Mouse (Mus musculus) thymus, postnatal 10 days (tissue): ENCODE measurements around the gene Cys1.
A peak's percentile ranks its signal among the peaks of the same experiment; 100 is the strongest.

ENCODE experiments used
- DNase-seq, 2 experiments: peaks; one replicate each; pipeline ENCODE4 v3.0.0; 2021; ENCODE audit warnings: low spot score in 2 of 2

Cys1 gene

DNA sequence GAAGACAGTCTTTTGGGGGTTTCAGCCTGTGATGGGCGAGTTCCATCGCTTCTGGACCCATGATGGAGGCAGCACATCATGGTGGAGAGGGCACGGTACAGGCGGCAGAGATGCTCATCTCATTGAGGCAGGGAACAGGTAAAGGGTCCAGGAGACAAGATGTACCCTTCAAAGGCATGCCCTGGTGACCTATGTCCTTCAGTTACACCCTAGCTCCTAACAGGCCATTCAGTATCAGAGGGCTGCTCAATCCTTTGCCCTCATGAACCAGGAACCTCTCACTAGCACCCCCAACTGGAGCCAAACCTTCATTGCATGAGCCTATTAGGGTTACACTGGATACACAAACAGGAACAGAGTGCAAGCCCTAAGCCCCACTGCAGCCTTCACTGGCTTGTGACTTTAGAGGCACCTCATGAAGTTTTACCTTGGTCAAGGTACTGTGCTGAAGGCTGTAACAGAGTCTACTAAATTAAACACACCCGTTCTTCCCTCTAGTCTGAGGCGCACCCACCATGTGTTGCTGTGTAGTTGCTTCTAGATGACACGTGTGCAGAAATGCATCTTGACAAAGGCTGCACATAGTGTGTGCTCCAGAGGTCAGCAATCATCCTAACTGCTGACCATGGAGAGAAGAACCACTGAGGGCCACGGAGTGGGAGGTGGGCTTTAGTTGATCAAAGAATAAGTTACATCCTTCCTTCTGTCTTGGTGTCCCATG, 16.0 kb upstream of the Cys1 start:
- DNase-seq: no peak

GRCm38 (mm10) chr12:24696500-24697483, 15.2 kb upstream of the Cys1 start:
- peak; percentile 60 to 81 for DNase-seq

- no peak for DNase-seq
Observed at GRCm38 (mm10) chr12:24690351-24690750, 8.7 kb upstream of the Cys1 start.

DNA sequence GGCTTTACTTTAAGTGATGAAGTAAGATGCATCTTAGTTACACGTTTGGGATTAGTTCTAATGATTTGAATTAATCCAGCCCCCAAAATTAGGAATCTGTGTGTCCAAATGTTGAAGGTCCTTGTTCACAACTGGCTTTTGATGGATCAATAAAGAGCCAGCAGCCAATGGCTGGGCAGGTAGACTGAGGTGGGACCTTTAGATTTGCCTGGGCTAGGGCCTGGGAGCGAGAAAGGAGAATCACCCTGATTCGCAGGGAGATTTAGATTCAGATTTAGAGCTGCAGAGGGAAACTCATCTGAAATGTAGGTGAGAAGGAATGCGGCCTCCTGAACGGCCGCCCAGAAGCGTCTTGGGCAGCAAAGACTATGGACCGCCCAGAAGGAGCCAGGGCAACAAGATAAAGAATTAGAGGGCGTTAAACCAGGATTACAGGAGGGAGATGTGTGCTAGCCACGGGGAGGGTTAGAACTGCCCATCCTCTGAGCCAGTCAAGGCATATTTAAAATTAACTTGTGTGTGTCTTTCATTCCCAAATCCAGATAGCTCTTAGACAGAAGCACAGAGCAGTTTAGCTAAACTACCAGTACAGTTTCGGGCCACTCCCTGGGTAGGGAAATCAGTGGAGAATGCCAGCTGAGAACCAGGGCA, 5.2 kb upstream of the Cys1 start:
- no peak for DNase-seq

DNA sequence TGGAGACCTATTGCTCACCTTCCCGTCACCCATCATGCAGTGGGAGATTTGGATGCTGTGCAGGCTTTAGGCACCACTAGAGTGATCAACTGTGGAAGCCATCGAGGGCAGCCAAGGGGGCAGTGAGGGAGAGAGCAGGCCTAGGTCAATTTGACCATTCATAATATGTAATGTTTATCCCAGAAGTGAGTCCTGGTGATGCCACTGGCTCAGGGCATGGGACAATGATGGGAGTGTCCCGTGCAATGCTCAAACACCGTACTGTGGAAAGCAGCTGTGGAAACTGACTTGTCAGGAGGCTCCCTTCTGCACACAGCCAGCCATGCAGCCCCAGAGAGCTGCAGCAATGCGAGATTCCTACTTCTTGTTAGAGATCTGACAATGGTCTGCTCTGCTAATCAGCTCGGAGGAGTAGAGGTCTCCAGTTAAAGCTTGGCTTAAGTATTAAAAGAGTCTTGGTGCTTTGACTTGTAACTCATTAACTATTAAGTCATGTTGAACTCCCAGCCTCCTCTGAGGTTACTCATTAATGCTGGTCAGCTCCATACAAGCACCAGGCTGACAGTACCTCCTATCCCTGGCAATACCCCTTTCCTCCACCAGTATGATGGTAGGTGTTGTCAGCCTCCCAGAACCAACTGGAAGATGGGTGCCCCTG, 4.6 kb upstream of the Cys1 start:
- no peak for DNase-seq

DNA sequence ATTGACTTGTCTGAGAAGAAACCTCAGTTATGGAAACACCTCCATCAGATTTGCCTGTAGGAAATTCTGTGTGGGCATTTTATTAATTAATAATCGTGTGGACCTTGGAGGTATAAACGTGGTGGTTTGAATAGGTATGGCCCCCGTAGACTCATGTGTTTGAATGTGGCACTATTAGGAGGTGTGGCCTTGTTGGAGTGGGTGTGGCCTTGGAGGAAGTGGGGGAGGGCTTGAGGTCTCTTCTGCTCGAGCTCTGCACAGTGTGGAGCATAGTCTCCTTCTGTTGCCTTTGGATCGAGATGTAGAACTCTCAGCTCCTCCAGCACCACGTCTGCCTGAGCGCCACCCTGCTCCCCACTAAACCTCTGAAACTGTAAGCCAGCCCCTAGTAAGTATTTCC, 1.8 kb upstream of the Cys1 start:
- no peak for DNase-seq

DNA sequence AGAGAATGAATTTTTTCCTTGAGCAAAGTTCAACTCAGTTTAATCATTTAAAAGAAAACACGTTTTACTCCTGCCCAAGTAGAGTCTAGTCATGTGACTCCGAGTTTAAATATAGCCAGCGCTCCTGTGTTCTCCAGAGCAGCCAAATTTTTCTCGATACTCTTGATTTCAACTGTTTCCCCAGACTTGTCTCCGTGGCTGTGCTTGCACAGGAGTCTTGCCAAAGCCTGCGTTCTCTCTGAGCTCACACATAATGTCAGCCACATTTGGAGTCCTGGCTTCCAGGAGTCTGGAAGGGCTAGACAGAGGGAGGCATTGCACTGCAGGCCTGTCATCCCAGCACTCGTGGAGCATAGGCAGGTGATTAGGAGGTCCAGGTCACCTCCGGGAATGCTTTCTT, 950 bp upstream of the Cys1 start:
- no peak for DNase-seq

GRCm38 (mm10) chr12:24680492-24681285, 924 bp downstream of the Cys1 start:
- no peak for DNase-seq

GRCm38 (mm10) chr12:24680096-24680491, 1.5 kb downstream of the Cys1 start:
- no peak for DNase-seq

- DNase-seq: no peak
Observed at GRCm38 (mm10) chr12:24662131-24662530, 19.5 kb downstream of the Cys1 start.

DNA sequence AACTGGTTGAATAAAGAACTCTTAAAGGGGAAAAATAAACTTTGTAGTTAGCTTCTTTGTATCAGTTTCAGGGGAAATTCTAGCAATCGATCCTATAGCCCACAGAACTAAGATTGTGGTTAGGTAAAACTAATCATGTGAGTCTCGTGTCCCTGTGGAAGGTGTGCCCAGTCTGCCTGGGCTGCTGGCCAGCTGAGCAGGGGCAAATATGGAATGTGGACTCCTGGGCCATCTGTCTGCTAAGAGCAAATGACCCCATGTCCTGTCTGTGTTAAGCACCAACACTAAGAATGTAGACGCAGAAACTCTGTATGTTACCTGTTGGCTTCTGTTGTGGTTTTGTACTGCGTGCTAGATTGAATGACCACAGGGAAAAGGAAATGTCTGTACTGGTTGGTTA, 20.5 kb downstream of the Cys1 start:
- no peak for DNase-seq

DNA sequence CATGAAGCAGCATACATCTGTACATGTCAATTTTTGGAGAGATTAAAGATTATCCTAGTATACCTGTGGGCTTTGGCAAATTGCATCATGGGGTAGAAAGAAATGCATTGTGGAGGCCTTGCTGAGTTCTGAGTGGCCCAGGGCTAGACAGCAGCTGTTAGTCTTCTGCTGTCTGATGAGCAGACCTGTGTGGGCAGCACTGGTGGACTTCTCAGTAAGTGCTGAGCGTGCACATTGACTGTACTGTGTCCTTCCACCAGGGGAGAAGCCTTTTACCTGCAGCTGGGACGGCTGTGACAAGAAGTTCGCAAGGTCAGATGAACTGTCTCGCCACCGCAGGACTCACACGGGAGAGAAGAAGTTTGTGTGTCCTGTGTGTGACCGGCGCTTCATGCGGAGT, 21.7 kb downstream of the Cys1 start:
- no peak for DNase-seq

DNA sequence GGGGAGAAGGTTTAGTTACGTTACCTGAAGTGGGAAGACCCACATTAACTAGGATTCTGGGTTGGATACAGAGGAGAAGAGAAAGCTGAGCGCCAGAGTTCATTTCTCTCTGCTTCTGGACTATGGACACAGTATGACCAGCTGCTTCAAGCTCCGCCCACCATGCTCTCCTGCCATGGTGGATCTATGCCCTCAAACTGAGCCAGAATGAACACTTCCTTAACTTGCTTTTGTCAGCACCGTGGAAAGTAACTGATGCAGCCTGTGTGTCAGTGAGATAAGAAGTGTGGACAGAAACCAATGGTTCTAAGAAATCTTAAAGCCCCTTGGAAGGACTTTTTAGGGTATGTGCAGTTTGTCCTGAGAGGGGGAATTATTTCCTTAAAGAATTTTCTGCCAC, 22.6 kb downstream of the Cys1 start:
- DNase-seq: no peak

DNA sequence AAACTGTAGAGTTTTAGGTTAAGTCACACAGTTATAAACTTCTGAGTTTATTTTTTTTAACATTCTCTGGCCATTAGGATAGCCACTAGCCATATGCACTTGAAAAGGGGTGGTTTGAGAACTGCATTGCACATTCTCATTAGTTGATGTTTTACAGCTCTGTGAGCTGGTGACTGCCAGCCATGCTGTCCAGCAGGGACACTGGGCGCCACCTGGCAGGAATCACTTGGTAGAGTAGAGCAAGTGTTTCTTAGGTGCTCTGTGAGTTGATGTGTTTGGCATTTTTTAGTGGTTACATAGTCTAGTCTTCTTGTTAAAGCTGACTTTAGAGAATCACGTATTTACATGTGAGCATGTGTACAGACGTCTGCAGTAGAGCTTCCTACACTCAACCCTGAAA, 25.2 kb downstream of the Cys1 start:
- DNase-seq: no peak

- DNase-seq: no peak
Observed at GRCm38 (mm10) chr12:24654065-24654862, 27.3 kb downstream of the Cys1 start.

DNA sequence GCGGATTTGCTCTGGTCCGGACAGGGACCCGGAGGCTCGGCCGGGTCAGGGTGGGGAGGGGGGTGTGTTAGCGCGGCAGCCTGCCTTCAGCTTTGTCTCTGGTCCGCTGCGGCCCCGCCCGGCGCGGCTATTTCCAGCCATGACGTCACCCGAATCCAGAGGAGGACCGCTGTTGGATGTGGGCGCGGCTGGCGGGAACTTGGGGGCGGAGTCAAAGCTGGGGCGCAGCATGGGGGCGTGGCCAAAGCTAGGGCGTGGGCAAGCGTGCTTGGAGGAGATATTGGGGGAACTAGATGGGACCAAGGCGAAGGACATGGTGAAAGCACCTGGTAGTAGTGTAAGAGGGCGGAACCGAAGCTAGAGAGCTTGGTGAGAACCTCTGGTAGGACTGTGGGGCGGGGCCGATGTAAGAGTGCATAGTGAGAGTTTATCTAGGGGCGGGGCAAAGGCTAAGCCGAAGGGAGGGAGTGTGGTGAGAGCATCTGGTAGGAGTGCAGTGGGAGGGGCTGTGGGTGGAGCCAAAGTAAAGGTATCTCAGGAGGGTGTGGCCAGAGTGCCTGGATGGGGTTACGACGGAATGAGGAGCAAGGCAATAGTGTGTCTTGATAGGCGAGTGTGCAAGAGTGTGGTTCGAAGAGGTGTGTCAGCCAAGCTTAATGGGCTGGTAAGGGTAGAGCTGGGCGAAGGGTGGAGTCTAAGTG, 29.8 kb downstream of the Cys1 start:
- DNase-seq: peak; percentile 82 to 85

- peak; percentile 95 to 96 for DNase-seq
Observed at GRCm38 (mm10) chr12:24651063-24651557, 30.5 kb downstream of the Cys1 start, which contains the start of gene Klf11. Klf11 (plus strand) TSS chr12:24651274.

GRCm38 (mm10) chr12:24650415-24651062, 31.1 kb downstream of the Cys1 start:
- DNase-seq: no peak

GRCm38 (mm10) chr12:24648094-24648493, 33.5 kb downstream of the Cys1 start:
- no peak for DNase-seq
